Mouse (Mus musculus) CH12.LX (cell line): ENCODE data around the gene Dlg1. TPM values are rescaled to one million over a fixed set of nuclear protein-coding genes. Genes with fewer than 3 reads are reported as not detected.

Experiments
- DNase-seq: peaks from one replicate; pipeline ENCODE4 v3.0.0-alpha.2; 2013; ENCODE audit errors: extremely low read depth
- H3K27ac ChIP-seq: 2 replicates; pipeline ENCODE4 v1.5.1; 2012; ENCODE audit warnings: low read depth, mild to moderate bottlenecking, control low read depth, moderate library complexity; ENCODE audit not compliant: insufficient read depth
- H3K27me3 ChIP-seq: replicated peaks from 2 replicates; pipeline ENCODE3; 2012; ENCODE audit warnings: inconsistent platforms
- H3K36me3 ChIP-seq, 2 experiments: replicated peaks in 1 of 2; 2 replicates each; pipeline versions ENCODE3 to v1.6.1; 2012; ENCODE audit warnings: inconsistent platforms in 1 of 2, low read length in 1 of 2, mild to moderate bottlenecking in 1 of 2, mixed read lengths in 1 of 2, moderate library complexity in 1 of 2; ENCODE audit not compliant: control insufficient read depth in 1 of 2, insufficient read depth in 1 of 2
- H3K4me1 ChIP-seq, 2 experiments: 2 replicates each; pipeline ENCODE4 v1.6.1; 2012; ENCODE audit warnings: inconsistent platforms in 1 of 2, moderate library complexity in 1 of 2; ENCODE audit not compliant: insufficient read depth in 2 of 2, control insufficient read depth in 1 of 2
- H3K4me2 ChIP-seq: 2 replicates; pipeline ENCODE4 v1.6.1; 2012; ENCODE audit warnings: low read depth, mild to moderate bottlenecking, control low read depth; ENCODE audit not compliant: poor library complexity, insufficient read depth, severe bottlenecking
- H3K4me3 ChIP-seq, 3 experiments: fragments of 150-350 bp in 1 of 3; sonication (generic) in 1 of 3; replicated peaks in 1 of 3; 2 replicates each; pipeline versions ENCODE3 to v1.5.1; 2011 to 2012; ENCODE audit warnings: low read depth in 2 of 3, low read length in 2 of 3, mild to moderate bottlenecking in 2 of 3, moderate library complexity in 2 of 3, control low read depth in 1 of 3, improper control_type of control experiment in 1 of 3, inconsistent platforms in 1 of 3, mixed read lengths in 1 of 3; ENCODE audit not compliant: poor library complexity in 1 of 3
- H3K79me2 ChIP-seq: replicated peaks from 2 replicates; pipeline ENCODE4 v1.6.1; 2012; ENCODE audit warnings: mild to moderate bottlenecking, moderate library complexity; ENCODE audit not compliant: control insufficient read depth, poor library complexity, insufficient read depth, severe bottlenecking; ENCODE audit errors: extremely low read depth
- H3K9ac ChIP-seq: 2 replicates; pipeline ENCODE4 v1.6.1; 2012; ENCODE audit warnings: low read depth, mild to moderate bottlenecking, control low read depth, moderate library complexity; ENCODE audit not compliant: insufficient read depth
- H3K9me3 ChIP-seq: replicated peaks from 2 replicates; pipeline ENCODE3; 2012; ENCODE audit warnings: low read length, inconsistent platforms, mixed read lengths
- CHD1 ChIP-seq: IDR thresholded peaks from 2 replicates; pipeline ENCODE4 v1.6.1; 2012; ENCODE audit warnings: low read depth, low read length, improper control_type of control experiment, inconsistent platforms
- CTCF ChIP-seq, 2 experiments: IDR thresholded peaks in 1 of 2; conservative IDR thresholded peaks in 1 of 2; 2 replicates each; pipeline ENCODE4 v1.5.1; 2011 to 2012; ENCODE audit warnings: low read depth in 2 of 2, low read length in 2 of 2, improper control_type of control experiment in 1 of 2, inconsistent platforms in 1 of 2, mild to moderate bottlenecking in 1 of 2, moderate library complexity in 1 of 2
- E2F4 ChIP-seq: IDR thresholded peaks from 2 replicates; pipeline ENCODE4 v1.6.1; 2011; ENCODE audit warnings: low read depth, low read length, improper control_type of control experiment; ENCODE audit not compliant: insufficient replicate concordance
- ELF1 ChIP-seq: IDR thresholded peaks from 2 replicates; pipeline ENCODE4 v1.6.1; 2014; ENCODE audit warnings: low read depth, mild to moderate bottlenecking, inconsistent platforms, low read length, improper control_type of control experiment
- EP300 ChIP-seq: IDR thresholded peaks from 2 replicates; pipeline ENCODE4 v1.6.1; 2011; ENCODE audit warnings: low read length, improper control_type of control experiment
- ETS1 ChIP-seq: conservative IDR thresholded peaks from 2 replicates; pipeline ENCODE4 v1.6.1; 2012; ENCODE audit warnings: low read depth, mild to moderate bottlenecking, inconsistent platforms, low read length, improper control_type of control experiment, moderate library complexity
- GABPA ChIP-seq: IDR thresholded peaks from 2 replicates; pipeline ENCODE4 v1.6.1; 2012; ENCODE audit warnings: low read depth, low read length, improper control_type of control experiment, inconsistent platforms; ENCODE audit not compliant: insufficient replicate concordance
- IRF4 ChIP-seq: IDR thresholded peaks from 2 replicates; pipeline ENCODE4 v1.6.1; 2014; ENCODE audit warnings: low read depth, mild to moderate bottlenecking, inconsistent platforms, low read length, improper control_type of control experiment
- JUND ChIP-seq: conservative IDR thresholded peaks from 2 replicates; pipeline ENCODE4 v1.6.1; 2011; ENCODE audit warnings: low read depth, low read length, improper control_type of control experiment
- KAT2A ChIP-seq: IDR thresholded peaks from 2 replicates; pipeline ENCODE4 v1.6.1; 2012; ENCODE audit warnings: low read length, improper control_type of control experiment, inconsistent platforms; ENCODE audit not compliant: insufficient replicate concordance
- MXI1 ChIP-seq: IDR thresholded peaks from 2 replicates; pipeline ENCODE4 v1.6.1; 2011; ENCODE audit warnings: mild to moderate bottlenecking, low read depth, low read length, improper control_type of control experiment
- PAX5 ChIP-seq: IDR thresholded peaks from 2 replicates; pipeline ENCODE4 v1.6.1; 2012; ENCODE audit warnings: low read length, inconsistent platforms, mixed read lengths
- POLR2A ChIP-seq: IDR thresholded peaks from 2 replicates; pipeline ENCODE4 v1.6.1; 2011; ENCODE audit warnings: low read depth, mild to moderate bottlenecking, improper control_type of control experiment, low read length
- RAD21 ChIP-seq: IDR thresholded peaks from 2 replicates; pipeline ENCODE4 v1.6.1; 2011; ENCODE audit warnings: low read depth, mild to moderate bottlenecking, low read length, improper control_type of control experiment, moderate library complexity
- RCOR1 ChIP-seq: conservative IDR thresholded peaks from 2 replicates; pipeline ENCODE4 v1.6.1; 2012; ENCODE audit warnings: low read depth, mild to moderate bottlenecking, inconsistent platforms, low read length, improper control_type of control experiment
- SIN3A ChIP-seq: IDR thresholded peaks from 2 replicates; pipeline ENCODE4 v1.6.1; 2012; ENCODE audit warnings: low read length, improper control_type of control experiment, inconsistent platforms
- SMC3 ChIP-seq: IDR thresholded peaks from 2 replicates; pipeline ENCODE4 v1.6.1; 2011; ENCODE audit warnings: low read depth, low read length, improper control_type of control experiment
- TBP ChIP-seq: conservative IDR thresholded peaks from 2 replicates; pipeline ENCODE4 v1.6.1; 2011; ENCODE audit warnings: low read depth, low read length, improper control_type of control experiment
- ZC3H11A ChIP-seq: IDR thresholded peaks from 2 replicates; pipeline ENCODE4 v1.6.1; 2012; ENCODE audit warnings: low read depth, mild to moderate bottlenecking, inconsistent platforms, low read length, improper control_type of control experiment
- ZKSCAN1 ChIP-seq: IDR thresholded peaks from 2 replicates; pipeline ENCODE4 v1.6.1; 2012; ENCODE audit warnings: low read depth, inconsistent platforms, low read length, improper control_type of control experiment, borderline replicate concordance
- ZMIZ1 ChIP-seq: IDR thresholded peaks from 2 replicates; pipeline ENCODE4 v1.6.1; 2012; ENCODE audit warnings: low read depth, mild to moderate bottlenecking, inconsistent platforms, low read length, improper control_type of control experiment
- dilution Hi-C: fragments of 300-500 bp; cut with MboI; formaldehyde crosslinking; loops from 2 replicates; pipeline ENCODE4 v1.14.3; 2020; ENCODE audit warnings: low sequenced_read_pairs; ENCODE audit not compliant: extremely low pct_unique_long_range_greater_than_20kb, extremely low pct_ligation_motif_present
- in situ Hi-C: fragments of 300-500 bp; cut with MboI; formaldehyde crosslinking; loops from 3 replicates; pipeline ENCODE4 v1.14.3; 2019; ENCODE audit warnings: low sequenced_read_pairs, low pct_ligation_motif_present, low pct_unique_long_range_greater_than_20kb, mixed read lengths
- polyA plus RNA-seq: library from polyadenylated mRNA; unstranded; fragments of >175 nt; gene quantifications from 2 replicates; pipeline ENCODE4 v1.2.1, GENCODE M21; 2012; ENCODE audit warnings: low read depth; ENCODE audit not compliant: insufficient read length
- total RNA-seq, 2 experiments: library from RNA; depleted of rRNA; stranded (reverse); fragments of 300-350 nt in 1 of 2; fragments of >200 nt in 1 of 2; gene quantifications; 2 replicates each; pipeline ENCODE4 v1.2.3; 2012 to 2014

Dlg1 gene
- total and polyA plus RNA-seq, 3 experiments = 29.0 to 47.9 (median 37.4) TPM

GRCm38 (mm10) chr16:31722991-31723390 lies 59.7 kb downstream of the Dlg1 start:
- Histone ChIP-seq H3K4me1 (peaks cover 0 to 7% of the 10 kb centered on the region in 2 experiments; a peak in 2 of 4 replicates), H3K9me3 (no peaks in the 10 kb centered on the region), H3K36me3 (peaks cover 0 to 8% of the 10 kb centered on the region in 2 experiments), H3K4me3 (no peak overlapping the region), H3K79me2 (no peaks in the 10 kb centered on the region), H3K27me3 (no peaks in the 10 kb centered on the region), H3K27ac (no peak overlapping the region), H3K4me2 (no peak overlapping the region), H3K9ac (no peak overlapping the region)
- in situ Hi-C loops = loop anchor here (5.0 kb wide), 1 partner anchor 266 kb away; no protein-coding TSS in a partner anchor
- no peak for TF ChIP-seq SIN3A
- no peak for TF ChIP-seq E2F4
- no peak for TF ChIP-seq KAT2A
- no peak for TF ChIP-seq SMC3
- TF ChIP-seq RAD21 = no peak
- no peak for TF ChIP-seq MXI1
- TF ChIP-seq EP300 = no peak
- no peak for TF ChIP-seq RCOR1
- no peak for TF ChIP-seq ZC3H11A
- TF ChIP-seq JUND = no peak
- no peak for TF ChIP-seq ELF1
- TF ChIP-seq ZMIZ1 = no peak
- TF ChIP-seq GABPA = no peak
- TF ChIP-seq TBP = no peak
- TF ChIP-seq CHD1 = no peak
- no peak for TF ChIP-seq ETS1
- TF ChIP-seq PAX5 = no peak
- TF ChIP-seq ZKSCAN1 = no peak
- no peak for TF ChIP-seq IRF4
- dilution Hi-C loops = no loop called here
- peak; percentile 26 for DNase-seq

- Histone ChIP-seq H3K36me3 (peaks cover 0 to 8% of the 10 kb centered on the region in 2 experiments), H3K27ac (no peak overlapping the region), H3K4me3 (no peak overlapping the region), H3K9ac (no peak overlapping the region), H3K79me2 (no peaks in the 10 kb centered on the region), H3K4me1 (peaks cover 0 to 7% of the 10 kb centered on the region in 2 experiments; a peak in 2 of 4 replicates), H3K27me3 (no peaks in the 10 kb centered on the region), H3K9me3 (no peaks in the 10 kb centered on the region), H3K4me2 (no peak overlapping the region)
- DNase-seq = peak; percentile 64
- in situ Hi-C loops = loop anchor here (5.0 kb wide), 1 partner anchor 267 kb away; no protein-coding TSS in a partner anchor
- dilution Hi-C loops = no loop called here
- TF ChIP-seq SIN3A (no peak), CTCF (conservative IDR thresholded peaks at IDR 0.05 in 1 of 2, IDR thresholded peaks at IDR 0.05 in 1 of 2; ENCODE audit: low read depth in 2 of 2, low read length in 2 of 2) (peak; percentile 25 to 76; a peak in 3 of 4 replicates), CHD1 (no peak), RAD21 (peak; percentile 78), SMC3 (peak; percentile 69), E2F4 (no peak), POLR2A (no peak)
These were observed 60.9 kb downstream of the Dlg1 start for GRCm38 (mm10) chr16:31724121-31724520.
